Mouse (Mus musculus) hindbrain, embryonic 14.5 days (tissue): ENCODE measurements around the gene Mbd3. TPM values are rescaled to one million over a fixed set of nuclear protein-coding genes. Genes with fewer than 3 reads are reported as not detected.
"Not testable (repeated sequence)": the region's sequence is repeated elsewhere in the genome, so short reads cannot be mapped to it uniquely, and the experiment has no call there.

Experiments used
- ATAC-seq: fragments of 200-750 bp; cut with Nextera tagmentation; 2 replicates; pipeline ENCODE4 v1.8.0; 2017; ENCODE audit warnings: moderate number of reproducible peaks, mild to moderate bottlenecking, moderate TSS enrichment, moderate library complexity; ENCODE audit not compliant: low FRiP score
- DNase-seq: peaks from one replicate; pipeline ENCODE4 v3.0.0-alpha.2; 2015; ENCODE audit warnings: low spot score
- H3K27ac ChIP-seq: fragments of 300-500 bp; sonication (generic); 2 replicates; pipeline ENCODE4 v1.5.1; 2014; ENCODE audit warnings: mild to moderate bottlenecking, moderate library complexity
- H3K27me3 ChIP-seq: fragments of 300-500 bp; sonication (generic); 2 replicates; pipeline ENCODE4 v1.6.1; 2014; ENCODE audit warnings: mild to moderate bottlenecking, low read length, mixed read lengths; ENCODE audit not compliant: control insufficient read depth, insufficient read depth
- H3K36me3 ChIP-seq: fragments of 300-500 bp; sonication (generic); replicated peaks from 2 replicates; pipeline ENCODE4 v1.6.1; 2014; ENCODE audit not compliant: control insufficient read depth, insufficient read depth
- H3K4me1 ChIP-seq: fragments of 300-500 bp; sonication (generic); replicated peaks from 2 replicates; pipeline ENCODE4 v1.6.1; 2014; ENCODE audit warnings: antibody characterized with exemption, low read length, mixed read lengths; ENCODE audit not compliant: control insufficient read depth, insufficient read depth
- H3K4me2 ChIP-seq: fragments of 300-500 bp; sonication (generic); replicated peaks from 2 replicates; pipeline ENCODE4 v1.6.1; 2014; ENCODE audit warnings: mild to moderate bottlenecking, moderate library complexity
- H3K4me3 ChIP-seq: fragments of 300-500 bp; sonication (generic); replicated peaks from 2 replicates; pipeline ENCODE4 v1.5.1; 2014; ENCODE audit warnings: mild to moderate bottlenecking, low read length
- H3K9ac ChIP-seq: fragments of 300-500 bp; sonication (generic); 2 replicates; pipeline ENCODE4 v1.6.1; 2014
- H3K9me3 ChIP-seq: fragments of 300-500 bp; sonication (generic); 2 replicates; pipeline ENCODE4 v1.6.1; 2016; ENCODE audit warnings: low read length; ENCODE audit not compliant: control insufficient read depth
- WGBS: fragments of 180-500 bp; shearing (Covaris S2); extraction: QIAGEN DNeasy Blood & Tissue Kit; methylation state at CpG from one replicate; pipeline ENCODE4 v1.1.7; 2014; 5-methylcytosine and 5-hydroxymethylcytosine counted together
- polyA plus RNA-seq: library from polyadenylated mRNA; unstranded; fragments of >200 nt; fragmentation: Nextera tagmentation; extraction: Ambion mirVana; gene quantifications from 2 replicates; pipeline ENCODE4 v1.2.1, GENCODE M21; 2014

Mbd3 gene
- polyA plus RNA-seq, 1 experiment from 2014 or later, result 152 TPM

DNA sequence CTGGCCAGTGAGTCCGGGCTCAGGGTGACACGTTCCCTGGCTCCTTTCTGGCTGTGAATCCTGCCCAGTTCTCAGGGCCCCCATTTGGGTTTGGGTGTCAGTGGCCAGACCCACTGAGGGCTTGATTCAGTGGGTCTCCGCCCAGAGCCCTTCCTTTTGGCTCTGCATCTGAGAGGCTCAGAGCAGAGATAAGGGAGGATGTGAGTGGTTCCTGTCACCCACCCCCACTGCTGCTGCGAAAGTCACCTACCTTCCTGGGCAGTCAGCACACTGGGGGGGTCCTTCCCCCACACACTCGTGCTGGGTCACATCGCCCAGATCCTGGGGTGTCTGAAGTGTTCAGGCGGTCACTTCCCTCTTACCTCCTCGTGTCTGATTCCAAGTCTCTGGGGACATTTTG lies 46.6 kb downstream of the Mbd3 start:
- no peak for DNase-seq
- Histone ChIP-seq H3K36me3 (no peaks in the 10 kb centered on the region), H3K4me3 (no peak overlapping the region), H3K27ac (no peak overlapping the region), H3K9me3 (no peaks in the 10 kb centered on the region), H3K4me1 (no peaks in the 10 kb centered on the region; the same call in 1 of the 2 replicates), H3K9ac (no peak overlapping the region), H3K4me2 (no peak overlapping the region), H3K27me3 (peaks cover 98% of the 10 kb centered on the region)
- 67% methylated on average over 8 of the region's 8 CpGs for WGBS
- no peak for ATAC-seq

DNA sequence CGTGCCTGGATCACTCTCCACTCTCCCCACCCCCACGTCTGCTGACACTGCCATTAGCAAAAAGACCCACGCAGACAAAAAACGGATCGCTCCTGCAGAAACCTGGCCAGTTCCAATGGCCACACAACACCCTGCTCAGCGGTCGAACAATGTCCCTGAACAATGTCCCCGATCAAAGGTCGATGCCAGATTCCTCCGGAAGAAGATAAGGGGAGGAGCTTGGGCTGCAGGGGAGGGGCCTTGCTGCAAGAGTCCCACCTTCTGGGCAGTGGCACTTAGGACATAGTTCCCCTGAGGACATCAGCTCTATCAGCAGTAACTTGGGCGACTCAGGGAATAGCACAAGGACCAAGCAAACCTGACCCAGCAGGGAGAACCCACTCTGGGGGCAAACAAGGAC lies 47.5 kb downstream of the Mbd3 start:
- Histone ChIP-seq H3K4me2 (no peak overlapping the region), H3K4me1 (no peaks in the 10 kb centered on the region; the same call in 1 of the 2 replicates), H3K27ac (no peak overlapping the region), H3K4me3 (no peak overlapping the region), H3K36me3 (no peaks in the 10 kb centered on the region), H3K27me3 (peaks cover 98% of the 10 kb centered on the region), H3K9ac (no peak overlapping the region), H3K9me3 (no peaks in the 10 kb centered on the region)
- 25% methylated on average over 11 of the region's 11 CpGs for WGBS
- DNase-seq (no peak), ATAC-seq (no peak)

GRCm38 (mm10) chr10:80350292-80350691 lies 49.1 kb downstream of the Mbd3 start:
- Histone ChIP-seq H3K27me3 (peaks cover 98% of the 10 kb centered on the region), H3K9ac (no peak overlapping the region), H3K4me3 (no peak overlapping the region), H3K36me3 (no peaks in the 10 kb centered on the region), H3K4me2 (no peak overlapping the region), H3K9me3 (no peaks in the 10 kb centered on the region), H3K4me1 (no peaks in the 10 kb centered on the region), H3K27ac (no peak overlapping the region)
- 6% methylated on average over 7 of the region's 7 CpGs for WGBS
- DNase-seq (peak; percentile 80), ATAC-seq (peak; percentile 62)

- WGBS, result 17% methylated on average over 24 of the region's 26 CpGs
- H3K4me2 ChIP-seq, result no peak overlapping the region
Measured at GRCm38 (mm10) chr10:80348981-80349380, 50.4 kb downstream of the Mbd3 start.

GRCm38 (mm10) chr10:80348244-80348781 lies 51.0 kb downstream of the Mbd3 start, which contains the start of gene Adamtsl5:
TSS of gene Adamtsl5 (minus strand) at chr10:80348412.
- no peak within 1 kb of the TSS for H3K9ac ChIP-seq
- peaks cover 3% of the 10 kb centered on the region for H3K4me1 ChIP-seq
- no peak within 1 kb of the TSS for H3K4me3 ChIP-seq
- peaks cover 99% of the 10 kb centered on the region for H3K27me3 ChIP-seq
- DNase-seq (no peak), ATAC-seq (peak; percentile 24; the same call in 1 of the 2 replicates)
- WGBS, result 1% methylated on average over 42 of the region's 42 CpGs
- H3K4me2 ChIP-seq, result peak within 1 kb of the TSS; percentile 29
- H3K36me3 ChIP-seq, result no peaks in the 10 kb centered on the region
- no peaks in the 10 kb centered on the region for H3K9me3 ChIP-seq
- H3K27ac ChIP-seq, result no peak within 1 kb of the TSS

More at GRCm38 (mm10) chr10:80348981-80349380, 50.4 kb downstream of the Mbd3 start:
- Histone ChIP-seq H3K27me3 (peaks cover 99% of the 10 kb centered on the region), H3K9ac (no peak overlapping the region), H3K36me3 (no peaks in the 10 kb centered on the region), H3K27ac (no peak overlapping the region), H3K9me3 (no peaks in the 10 kb centered on the region), H3K4me1 (no peaks in the 10 kb centered on the region), H3K4me3 (no peak overlapping the region)
- ATAC-seq (no peak), DNase-seq (no peak)

DNA sequence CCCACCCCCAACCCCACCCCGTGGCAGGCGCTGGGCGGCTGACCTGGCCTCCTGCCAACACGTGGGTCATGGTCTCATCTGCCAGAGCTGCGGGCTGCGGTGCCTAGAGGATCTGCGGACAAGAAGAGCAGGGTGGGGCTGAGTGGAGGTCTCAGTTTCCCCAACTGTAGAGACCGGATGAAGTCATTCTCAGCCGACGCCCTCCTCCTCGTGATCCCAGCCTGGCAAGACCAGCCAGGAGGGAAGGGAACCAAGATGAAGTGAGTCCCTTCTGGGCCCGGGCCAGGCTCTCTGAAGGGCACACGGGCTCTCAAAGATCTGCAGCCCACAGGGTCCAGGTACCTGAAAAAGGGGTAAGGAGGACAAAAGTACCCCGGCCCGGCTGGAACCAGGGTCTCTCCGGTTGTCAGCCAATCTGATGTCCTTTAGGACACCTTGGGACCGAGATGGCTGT lies 51.8 kb downstream of the Mbd3 start:
- H3K4me2 ChIP-seq, result no peak overlapping the region
- no peaks in the 10 kb centered on the region for H3K9me3 ChIP-seq
- H3K4me1 ChIP-seq, result peaks cover 8% of the 10 kb centered on the region
- no peaks in the 10 kb centered on the region for H3K36me3 ChIP-seq
- H3K9ac ChIP-seq, result no peak overlapping the region
- DNase-seq (no peak), ATAC-seq (no peak)
- H3K27ac ChIP-seq, result no peak overlapping the region
- no peak overlapping the region for H3K4me3 ChIP-seq
- WGBS, result 14% methylated on average over 17 of the region's 17 CpGs
- H3K27me3 ChIP-seq, result peaks cover 99% of the 10 kb centered on the region

- H3K9ac ChIP-seq, H3K4me2 ChIP-seq, H3K4me3 ChIP-seq, H3K36me3 ChIP-seq, ATAC-seq, H3K9me3 ChIP-seq, H3K27ac ChIP-seq, DNase-seq: not testable (repeated sequence)
- Histone ChIP-seq H3K27me3 (peaks cover 99% of the 10 kb centered on the region), H3K4me1 (peaks cover 14% of the 10 kb centered on the region)
- WGBS, result 75% methylated on average over 5 of the region's 6 CpGs
Measured at GRCm38 (mm10) chr10:80345929-80346328, 53.4 kb downstream of the Mbd3 start.

GRCm38 (mm10) chr10:80345122-80345521 lies 54.2 kb downstream of the Mbd3 start:
- Histone ChIP-seq H3K4me1 (peaks cover 14% of the 10 kb centered on the region), H3K36me3 (no peaks in the 10 kb centered on the region), H3K4me2 (no peak overlapping the region), H3K27ac (no peak overlapping the region), H3K9me3 (no peaks in the 10 kb centered on the region), H3K4me3 (no peak overlapping the region), H3K9ac (no peak overlapping the region), H3K27me3 (peaks cover 100% of the 10 kb centered on the region)
- ATAC-seq (no peak), DNase-seq (no peak)
- WGBS, result 2% methylated on average over 16 of the region's 16 CpGs

DNA sequence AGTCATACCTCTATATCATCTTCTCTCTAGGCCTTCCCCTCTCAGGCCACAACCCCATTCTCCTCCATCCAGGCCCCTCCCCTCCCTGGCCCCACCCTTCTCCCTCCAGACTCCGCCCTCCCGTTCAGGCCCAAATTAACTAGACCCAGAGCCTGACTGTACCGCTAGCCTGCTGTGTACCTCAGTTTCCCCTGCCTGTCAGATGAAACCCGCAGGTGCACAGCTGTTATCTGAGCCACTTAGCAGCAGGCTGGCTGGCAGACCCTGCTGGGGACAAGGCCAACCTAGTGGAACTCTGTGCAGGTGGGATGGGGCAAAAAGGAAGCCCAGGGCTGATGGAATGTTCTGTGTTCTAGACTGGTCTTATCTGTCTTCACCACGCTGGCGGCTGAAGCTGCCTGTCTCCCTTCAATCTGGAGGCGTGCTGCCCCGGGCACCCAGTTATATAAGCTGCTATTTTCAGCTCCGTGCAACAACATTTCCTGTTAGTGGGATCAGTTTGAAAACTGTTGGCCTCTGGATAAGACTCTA lies 55.2 kb downstream of the Mbd3 start:
- ATAC-seq, result no peak
- H3K27me3 ChIP-seq, result peaks cover 91% of the 10 kb centered on the region
- H3K9ac ChIP-seq, result no peak overlapping the region
- no peak overlapping the region for H3K4me3 ChIP-seq
- H3K4me1 ChIP-seq, result peaks cover 14% of the 10 kb centered on the region
- DNase-seq, result no peak
- H3K4me2 ChIP-seq, result no peak overlapping the region
- 41% methylated on average over 9 of the region's 9 CpGs for WGBS
- H3K9me3 ChIP-seq, result no peaks in the 10 kb centered on the region
- no peaks in the 10 kb centered on the region for H3K36me3 ChIP-seq
- H3K27ac ChIP-seq, result no peak overlapping the region
